Mouse (Mus musculus): ENCODE data around the gene Thrb.

- TF ChIP-seq GATA1 (IDR thresholded peaks at IDR 0.05; ENCODE audit: borderline replicate concordance, low read length) (no peak), FLI1 (IDR thresholded peaks at IDR 0.05; ENCODE audit: low read length) (no peak)
Observed at GRCm38 (mm10) chr14:18008524-18008923, 348.5 kb downstream of the Thrb start.
